Mouse (Mus musculus) megakaryocyte progenitor cell, adult 5-6 weeks (primary cell): ENCODE data around the gene Fndc7. TPM values are rescaled to one million over a fixed set of nuclear protein-coding genes. Genes with fewer than 3 reads are reported as not detected.
"Not testable (repeated sequence)": the region's sequence is repeated elsewhere in the genome, so short reads cannot be mapped to it uniquely, and the experiment has no call there.

Experiments used
- ATAC-seq: replicated peaks from 2 replicates; pipeline ENCODE4 v1.8.0; 2016; ENCODE audit warnings: mild to moderate bottlenecking, moderate TSS enrichment, inconsistent platforms; ENCODE audit not compliant: poor library complexity
- total RNA-seq, 2 experiments: library from RNA; stranded (forward) in 1 of 2; stranded (reverse) in 1 of 2; fragments of 157-497, 149-512 nt in 1 of 2; fragments of 200-1000 nt in 1 of 2; gene quantifications; 2 replicates each; pipeline versions ENCODE4 v1.2.3 to v1.2.4; 2015 to 2017

Gene Fndc7
- total RNA-seq, 2 experiments from 2014 or later = 0.07 to 0.25 TPM

DNA sequence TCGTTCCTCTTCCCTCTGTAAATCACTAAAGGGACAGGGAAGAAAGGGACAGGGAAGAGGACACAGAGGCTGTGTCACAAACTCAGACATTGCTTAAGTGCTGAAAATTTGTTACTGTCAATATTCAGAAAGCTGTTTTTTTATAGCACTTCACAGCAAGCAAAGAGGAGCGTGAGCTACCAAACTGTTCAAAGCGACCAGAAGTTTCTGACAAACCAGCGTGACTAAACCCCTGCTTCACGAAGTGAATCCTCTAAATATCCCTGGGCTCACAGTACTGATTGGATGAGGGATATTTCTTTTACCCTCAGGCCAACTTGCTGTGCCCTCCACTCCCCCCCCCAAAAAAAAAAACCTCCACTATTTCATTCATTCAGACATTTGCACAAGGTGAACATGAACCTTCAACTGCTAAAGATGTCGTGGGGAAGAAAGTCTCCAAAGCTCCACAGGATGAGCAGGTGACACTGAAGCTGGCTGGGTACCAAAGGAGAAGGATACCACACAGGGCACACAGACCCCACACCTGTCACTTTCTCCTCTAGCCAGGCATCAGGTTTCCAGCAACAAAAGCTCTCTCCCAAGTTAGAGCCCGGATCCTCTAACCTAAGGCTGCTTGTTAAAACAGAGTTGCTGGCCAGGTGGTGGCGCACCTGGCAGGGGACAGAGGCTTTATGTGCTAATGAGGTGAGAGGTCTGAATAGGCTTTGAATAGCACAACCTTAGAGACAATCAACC is 33.3 kb downstream of the Fndc7 start:
- ATAC-seq = no peak

DNA sequence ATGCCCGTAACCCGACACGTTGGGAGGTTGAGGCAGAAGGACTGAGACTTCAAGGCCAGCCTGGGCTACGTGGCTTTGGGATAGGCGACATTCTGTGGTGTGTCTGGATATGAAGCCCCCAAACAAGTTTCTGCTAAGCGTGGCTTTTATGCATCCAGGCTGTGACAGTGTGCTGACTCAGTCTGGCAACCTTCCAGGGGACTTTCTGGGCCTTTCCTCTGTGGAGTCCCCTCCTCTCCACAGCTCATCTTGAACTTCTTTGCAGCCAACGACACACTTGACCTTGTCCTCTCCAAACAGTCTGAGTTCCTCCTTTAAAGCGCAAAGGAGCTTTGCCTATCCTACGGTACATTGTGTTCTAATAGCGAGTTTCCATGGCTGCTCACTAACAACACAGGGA is 33.9 kb downstream of the Fndc7 start:
- ATAC-seq = peak; percentile 29

DNA sequence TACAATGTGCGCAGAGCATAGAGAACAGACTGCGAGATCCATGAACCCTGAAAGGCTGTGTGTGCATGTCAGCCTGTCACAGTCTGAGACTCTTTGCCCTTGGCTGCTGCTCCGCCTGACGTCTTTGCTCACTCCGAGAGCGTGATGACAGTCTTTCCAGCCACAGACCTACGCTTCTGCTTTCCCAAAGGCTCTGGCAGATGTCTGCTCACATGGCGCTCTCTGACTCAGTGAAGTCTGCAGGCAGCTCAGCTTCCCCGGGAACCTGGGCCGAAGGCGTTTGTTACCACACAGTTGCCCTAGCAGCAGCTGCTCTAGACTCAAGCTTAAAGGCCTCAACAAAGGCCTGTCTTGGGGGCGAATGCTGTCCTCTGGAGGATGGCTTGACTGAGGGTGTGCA is 34.4 kb downstream of the Fndc7 start:
- ATAC-seq = peak; percentile 75

DNA sequence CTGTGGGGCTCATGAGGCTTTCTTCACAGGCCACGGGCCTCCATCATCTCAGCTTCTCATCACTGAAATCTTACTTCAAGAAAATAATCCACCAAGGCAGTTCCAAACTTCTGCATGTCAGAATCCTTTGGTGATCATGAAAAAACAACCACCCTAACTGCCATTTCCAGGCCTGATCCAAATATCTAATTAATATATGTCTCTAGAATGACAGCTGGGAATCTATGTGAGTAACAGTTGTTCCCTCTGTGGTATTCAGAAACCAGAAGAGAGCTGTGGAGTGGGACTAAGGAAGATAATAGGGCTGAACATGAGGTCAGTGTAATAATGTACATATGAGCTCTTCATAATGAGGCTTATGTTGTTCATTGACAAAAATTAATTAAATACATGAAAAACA is 36.5 kb downstream of the Fndc7 start:
- no peak for ATAC-seq

DNA sequence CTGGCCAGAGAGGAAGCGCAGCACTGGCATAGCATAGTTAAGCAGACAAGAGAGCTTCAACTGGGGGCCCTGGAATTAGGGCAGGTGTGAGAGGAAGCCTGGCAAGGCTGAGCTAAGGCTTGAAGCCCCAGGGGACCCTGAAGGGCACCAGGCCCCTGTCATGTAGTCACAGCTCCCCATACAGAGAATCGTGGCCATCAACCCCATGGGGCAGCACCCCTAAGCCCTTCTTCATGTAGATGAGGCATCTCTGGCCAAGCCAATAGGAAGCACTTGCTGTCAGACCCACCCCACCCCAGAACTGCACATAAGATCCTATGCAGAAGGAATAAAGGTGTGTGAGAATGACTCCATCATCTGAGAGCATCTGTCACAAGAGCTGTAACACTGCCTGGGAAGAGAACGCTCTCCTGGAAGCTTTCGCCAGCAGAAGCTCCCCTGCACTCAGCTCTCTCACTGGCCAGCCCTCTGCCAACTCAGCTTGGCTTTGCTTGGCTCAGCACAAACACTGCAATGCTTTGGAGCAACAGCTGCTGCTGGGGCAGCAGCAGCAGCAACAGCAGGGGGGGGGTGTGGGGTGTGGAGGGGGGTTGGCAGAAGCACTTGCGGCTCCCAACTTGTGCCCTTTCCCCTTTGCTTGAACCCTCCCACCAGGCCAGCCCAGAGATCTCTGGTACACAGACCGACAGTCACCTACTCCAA is 37.7 kb downstream of the Fndc7 start:
- no peak for ATAC-seq

DNA sequence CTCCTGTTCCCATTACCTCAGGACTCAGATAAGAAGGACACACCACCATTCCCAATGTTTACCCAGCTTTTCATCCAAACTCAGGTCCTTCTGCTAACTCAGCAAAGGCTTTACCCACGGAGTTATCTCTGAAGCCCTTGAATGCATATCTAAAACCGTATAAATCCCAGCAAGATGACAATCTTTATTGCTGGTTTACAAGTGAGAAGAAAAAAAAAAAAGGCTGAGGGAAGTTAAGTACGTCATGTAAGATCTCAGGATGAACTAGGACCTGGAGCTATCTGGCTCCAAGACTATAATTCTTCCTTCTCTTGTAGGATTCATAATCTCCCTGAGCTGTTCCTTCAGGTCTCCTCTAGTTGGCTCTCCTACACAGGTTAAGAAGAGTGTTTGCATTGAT is 38.3 kb downstream of the Fndc7 start:
- no peak for ATAC-seq

DNA sequence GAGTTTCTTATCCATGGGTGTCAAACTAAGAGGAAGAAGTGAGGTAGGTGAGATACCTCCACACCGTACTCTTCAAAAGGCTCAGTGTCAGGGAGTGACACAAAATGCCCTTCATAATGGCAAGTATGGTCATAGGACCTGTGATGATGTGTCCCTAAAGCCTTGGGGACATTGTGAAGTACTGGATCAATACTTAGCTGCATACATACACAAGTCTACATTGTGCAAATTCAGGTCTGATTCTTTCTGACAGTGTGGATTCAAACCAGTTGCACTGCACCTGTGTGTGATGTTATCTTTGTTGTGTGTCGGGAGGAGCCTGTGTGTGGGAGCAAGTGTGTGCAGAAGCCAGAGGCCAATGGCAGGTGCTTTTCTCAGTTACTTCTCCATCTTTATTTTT is 38.7 kb downstream of the Fndc7 start:
- ATAC-seq = no peak

DNA sequence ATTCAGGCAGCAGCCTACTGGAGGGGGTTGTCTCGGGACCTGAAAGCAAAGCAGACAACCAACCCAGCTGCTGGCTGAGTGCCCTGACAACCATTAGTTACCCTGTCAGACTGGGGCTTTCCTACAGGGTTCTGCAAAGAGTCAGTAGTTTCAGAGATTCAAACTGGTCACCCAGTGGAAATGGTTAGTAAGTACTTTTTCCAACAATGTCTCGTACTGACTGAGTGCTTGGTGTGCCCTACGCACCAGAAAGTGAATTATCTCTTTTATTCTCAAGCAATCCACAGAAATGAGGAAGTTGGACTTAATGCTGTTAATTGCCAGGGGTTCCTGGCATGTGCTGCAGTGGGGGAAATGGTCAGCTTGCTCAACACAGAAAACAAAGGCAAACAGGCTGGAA is 39.3 kb downstream of the Fndc7 start:
- ATAC-seq = peak; percentile 78

DNA sequence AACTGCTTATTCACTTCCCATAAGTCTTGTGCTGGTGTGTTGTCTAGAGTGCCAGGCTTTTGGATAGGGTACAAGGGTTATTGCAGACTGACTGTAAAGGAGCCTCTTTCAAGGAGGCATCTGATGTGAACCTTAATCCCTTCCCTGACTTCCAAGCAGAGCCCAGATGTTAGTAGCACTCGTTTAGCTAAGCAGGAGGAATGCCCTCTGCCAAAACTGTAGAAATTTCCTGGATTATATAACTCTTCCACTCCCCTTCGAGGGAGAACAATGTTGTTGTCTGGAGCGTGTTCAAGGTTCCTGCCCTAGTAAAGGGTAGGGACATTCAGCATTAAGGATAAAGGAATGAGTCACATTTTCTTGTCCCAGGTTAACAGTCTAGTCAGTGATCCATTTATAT is 43.2 kb downstream of the Fndc7 start:
- no peak for ATAC-seq

DNA sequence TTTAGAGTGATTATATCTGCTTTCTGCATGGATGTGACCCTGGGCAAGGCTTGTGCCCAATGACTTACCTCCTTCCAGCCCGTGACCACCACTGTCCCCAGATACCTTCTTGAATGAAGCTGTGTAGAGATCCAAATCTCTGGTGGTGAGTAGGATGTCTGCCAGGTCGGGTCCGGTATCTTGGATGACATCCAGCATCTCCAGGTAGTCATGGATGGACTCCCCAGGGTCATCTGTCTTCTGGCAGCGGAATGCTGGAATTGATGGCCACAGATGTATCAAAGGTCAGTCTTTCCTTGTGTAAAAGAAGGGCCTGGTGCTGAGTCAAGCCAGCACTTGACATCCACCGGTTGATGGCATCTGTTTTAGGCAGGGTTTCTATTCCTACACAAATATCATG is 45.3 kb downstream of the Fndc7 start:
- ATAC-seq = no peak

DNA sequence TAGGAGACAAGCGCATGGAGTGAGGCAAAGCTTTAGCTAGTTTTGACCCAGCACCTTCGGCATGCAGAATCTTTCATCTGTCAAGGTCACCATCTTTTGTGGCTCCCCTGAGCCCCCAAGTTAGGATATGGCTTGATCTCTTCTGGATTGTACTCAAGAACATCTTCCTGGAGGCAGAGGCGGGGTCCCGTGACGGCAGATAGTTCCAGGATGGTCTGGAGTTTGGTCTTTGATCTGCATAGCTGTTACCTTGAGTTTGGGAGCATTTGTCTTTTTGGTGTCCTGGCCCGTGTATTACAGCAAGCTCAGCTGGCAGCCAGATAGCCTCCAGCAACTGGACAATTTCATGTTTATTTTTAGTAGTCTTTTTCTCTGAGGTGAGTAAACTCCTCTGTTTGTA is 45.8 kb downstream of the Fndc7 start:
- no peak for ATAC-seq

DNA sequence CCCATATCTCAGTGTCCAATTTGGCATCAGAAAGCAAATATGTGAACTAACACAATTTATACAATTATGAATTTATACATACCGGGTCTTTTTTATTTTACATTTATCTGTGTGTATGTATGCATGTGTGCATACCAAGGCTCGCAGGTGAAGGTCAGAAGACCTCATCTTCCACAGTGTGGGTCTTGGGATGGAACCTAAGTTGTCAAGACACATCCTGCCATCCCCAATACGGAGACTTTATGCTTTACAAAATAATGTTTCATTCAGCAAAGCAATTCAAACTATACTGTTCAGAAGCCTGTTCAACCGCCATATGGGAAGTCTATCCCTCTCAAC is 49.1 kb downstream of the Fndc7 start:
- ATAC-seq = no peak

DNA sequence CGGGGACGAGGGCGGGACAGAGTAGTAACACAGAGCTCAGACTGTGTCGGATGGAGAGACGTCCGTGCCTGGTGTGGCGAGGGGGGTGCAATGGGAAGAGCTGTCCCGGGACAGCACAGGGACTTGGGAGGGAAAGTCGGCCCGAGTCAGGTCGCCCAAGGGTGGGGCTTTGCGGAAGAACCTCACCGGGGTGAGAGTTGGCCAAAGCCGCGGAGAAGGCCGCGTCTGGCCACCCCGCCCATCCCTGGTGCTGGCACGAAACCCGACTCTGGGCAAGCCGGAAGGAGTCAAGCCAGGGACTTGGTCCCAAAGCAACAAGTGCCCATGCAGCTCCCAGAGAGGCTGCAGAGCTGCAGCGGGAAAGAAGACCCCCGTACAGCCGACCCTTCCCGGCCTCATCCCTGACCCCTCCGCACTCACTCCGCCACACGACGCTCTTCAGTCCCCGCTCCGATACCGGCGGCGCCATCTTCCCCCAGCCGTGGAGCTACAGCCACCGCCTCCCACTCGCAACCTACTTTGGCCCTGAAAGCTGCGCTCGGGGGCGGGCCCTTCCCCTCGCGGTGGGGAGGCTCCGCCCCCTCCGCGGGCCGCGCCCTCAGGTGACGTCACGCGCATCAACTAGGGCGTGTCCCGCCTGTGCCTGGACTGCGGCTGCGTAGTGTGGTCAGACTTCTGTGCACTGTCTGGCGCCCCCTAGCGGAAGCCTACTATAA is 49.6 kb downstream of the Fndc7 start, which contains the start of gene Stxbp3:
Gene Stxbp3, minus strand, starts transcription at position 527 of the 716 bp plus-strand sequence.
- ATAC-seq = peak; percentile 92

DNA sequence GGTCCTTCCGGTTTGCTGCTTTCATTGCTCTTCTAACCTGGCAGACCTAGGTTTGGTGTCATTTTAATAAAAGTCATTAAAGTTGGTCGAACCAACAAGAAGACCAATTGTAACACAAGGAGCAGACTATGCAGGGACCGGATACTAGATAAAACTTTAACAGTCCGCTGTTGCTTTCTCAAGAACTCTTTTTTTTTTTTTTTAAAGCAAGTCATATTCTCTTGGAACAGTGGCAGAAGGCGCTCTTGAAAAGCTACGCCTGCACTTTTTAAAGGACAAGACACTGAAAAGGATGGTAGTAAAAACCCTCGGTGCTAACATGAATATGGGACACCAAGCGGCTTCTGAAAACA is 50.2 kb downstream of the Fndc7 start:
- ATAC-seq = no peak

DNA sequence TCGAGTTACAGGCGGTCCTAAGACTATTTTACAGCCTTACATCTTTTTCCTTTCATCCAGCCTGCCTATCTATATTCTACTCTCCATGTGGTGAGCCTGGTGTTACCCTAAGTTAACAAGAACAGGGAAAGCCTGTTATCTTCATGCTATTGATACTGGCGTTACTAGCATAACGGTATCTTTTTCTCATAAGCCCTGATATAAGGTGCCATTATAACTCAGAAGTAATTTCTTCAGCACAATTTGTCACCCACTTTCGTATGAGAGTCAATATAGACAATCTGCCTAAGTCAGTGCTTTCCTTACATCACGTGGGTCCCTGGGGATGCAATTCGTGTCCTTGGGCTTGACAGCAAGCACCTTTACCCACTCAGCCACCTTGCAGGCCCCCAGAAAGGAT is 50.8 kb downstream of the Fndc7 start:
- ATAC-seq = peak; percentile 26

DNA sequence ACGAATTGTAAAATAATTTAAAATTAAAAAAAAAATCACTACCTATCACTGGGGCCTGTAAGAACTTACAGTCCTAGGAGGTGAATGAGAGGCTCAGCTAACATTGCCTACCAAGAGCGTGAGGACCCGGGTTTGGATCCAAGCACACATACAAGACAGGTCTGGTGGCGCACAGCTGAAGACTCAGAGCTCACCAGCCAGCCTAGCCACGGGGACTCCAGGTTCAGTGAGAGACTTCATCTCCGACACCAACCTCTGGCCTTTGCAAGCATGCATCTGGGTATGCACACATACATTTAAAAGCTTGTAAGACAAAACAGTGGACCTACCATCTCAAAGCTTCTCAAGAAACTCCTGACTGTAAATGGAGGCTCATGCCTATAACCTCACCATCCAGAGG is 52.9 kb downstream of the Fndc7 start:
- no peak for ATAC-seq

DNA sequence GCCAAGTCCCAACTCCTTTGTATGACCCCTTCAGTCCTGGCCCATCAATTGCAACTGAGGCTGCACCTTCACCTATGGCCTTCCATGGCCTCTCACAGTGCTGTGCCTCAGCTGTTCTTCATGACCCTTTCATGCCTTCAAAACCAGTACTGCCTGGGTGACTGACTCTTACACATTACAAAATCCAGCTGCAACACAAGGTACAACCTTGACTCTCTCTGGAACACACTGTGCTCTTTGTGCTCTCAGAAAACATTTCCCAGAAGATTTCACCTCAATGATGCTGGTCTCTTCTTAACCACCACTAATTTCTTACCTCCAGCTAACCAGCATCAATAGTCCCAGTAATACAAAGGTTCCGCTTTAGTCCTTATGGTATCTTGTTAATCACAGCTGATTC is 56.1 kb downstream of the Fndc7 start:
- ATAC-seq = not testable (repeated sequence)

DNA sequence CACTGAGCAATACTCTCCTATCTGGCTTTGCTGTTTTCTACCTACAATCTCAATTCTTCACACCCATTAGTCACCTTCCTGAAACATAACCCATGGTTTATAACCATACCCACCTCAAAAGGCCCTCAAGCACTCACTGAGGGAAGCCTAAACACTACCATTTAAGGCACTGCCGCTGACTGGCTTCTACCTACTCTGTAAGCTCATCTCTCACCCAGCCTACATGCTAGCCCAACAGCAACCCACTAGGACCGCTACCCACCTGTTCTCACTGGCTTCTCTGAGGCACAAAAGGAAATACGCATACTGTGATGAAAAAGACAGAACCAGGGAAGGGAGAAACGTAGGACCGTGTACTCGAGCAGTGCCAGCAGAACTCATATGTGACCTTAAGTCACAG is 58.1 kb downstream of the Fndc7 start:
- ATAC-seq = no peak

DNA sequence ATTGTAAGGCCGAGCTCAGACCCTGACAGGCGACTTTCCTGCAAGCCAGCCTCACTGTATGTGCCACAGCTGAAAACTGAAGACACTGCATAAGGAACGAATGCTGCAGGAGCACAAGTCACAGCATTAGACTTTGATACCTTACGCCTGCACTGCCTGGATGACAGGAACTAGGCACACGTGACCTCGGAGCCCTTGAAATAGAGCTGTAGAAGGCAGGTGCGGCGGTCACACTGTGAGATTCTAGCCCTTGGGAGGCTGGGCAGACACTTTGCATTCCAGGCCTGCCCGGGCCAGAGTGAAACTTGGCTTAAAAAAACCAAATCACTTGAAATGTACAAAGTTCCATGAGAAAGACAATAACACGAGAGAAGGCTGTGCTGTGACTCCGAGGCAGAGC is 59.3 kb downstream of the Fndc7 start:
- no peak for ATAC-seq

DNA sequence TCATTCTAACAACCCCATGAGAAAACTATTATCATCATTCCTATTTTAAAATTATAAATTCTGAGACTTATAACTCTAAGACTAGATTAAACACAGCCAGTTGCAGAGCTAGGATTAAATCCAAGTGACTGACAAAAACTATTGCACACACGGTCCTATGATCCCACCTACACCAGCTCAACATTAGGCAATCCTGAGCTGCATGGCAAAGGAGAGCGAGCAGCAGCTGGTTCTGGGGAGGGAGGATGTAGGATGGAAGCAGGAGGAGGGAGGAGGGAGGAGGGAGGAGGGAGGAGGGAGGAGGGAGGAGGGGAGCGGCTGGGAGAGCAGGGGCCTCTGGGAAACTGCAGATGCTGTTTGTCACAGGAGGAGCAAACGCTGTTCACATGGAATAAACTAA is 74.2 kb downstream of the Fndc7 start:
- no peak for ATAC-seq

DNA sequence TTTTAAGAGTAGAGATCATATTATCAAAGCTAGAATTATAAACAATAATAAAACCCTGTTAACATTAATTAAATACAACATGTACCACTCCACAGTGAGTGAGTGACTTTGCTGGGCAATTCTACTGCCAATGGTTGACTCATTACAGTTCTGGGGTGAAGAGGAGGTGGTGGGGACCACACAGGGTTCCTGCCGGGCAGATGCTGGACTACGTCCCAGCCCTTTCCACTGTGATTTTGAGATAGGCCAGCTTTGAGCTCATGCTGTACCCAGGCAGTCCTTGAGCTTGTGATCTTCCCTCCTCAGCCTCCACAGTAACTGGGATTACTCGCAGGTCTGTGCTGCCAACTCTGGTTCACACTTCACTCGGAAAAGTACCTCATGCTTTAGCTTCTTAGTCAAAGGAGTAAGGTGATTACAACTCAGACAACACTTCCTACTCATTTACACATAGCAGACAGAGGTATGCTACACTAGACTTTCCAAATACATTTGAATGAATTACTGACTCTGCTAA is 79.0 kb downstream of the Fndc7 start:
- ATAC-seq = no peak

DNA sequence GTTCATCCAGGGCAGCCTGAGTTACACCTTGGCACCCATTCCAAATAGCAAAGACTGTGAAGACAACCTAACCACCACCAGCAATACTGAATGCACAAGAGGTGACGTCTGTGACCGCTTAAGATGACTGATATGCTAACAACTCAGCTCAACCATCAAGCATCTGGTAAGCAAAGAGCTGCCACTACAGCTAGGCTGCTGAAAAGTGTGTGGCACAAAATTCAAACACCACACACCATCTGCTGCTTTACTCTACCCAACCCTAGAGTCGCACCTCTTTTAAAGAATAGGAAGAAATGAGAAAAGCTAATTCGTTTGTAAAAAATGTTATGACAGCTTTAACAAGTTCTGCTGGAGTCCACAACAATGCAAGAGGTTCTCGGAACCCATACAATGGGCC is 84.2 kb downstream of the Fndc7 start:
- no peak for ATAC-seq
